Mouse (Mus musculus): Measurements from ENCODE around the gene Ttc6. TPM values are rescaled to one million over a fixed set of nuclear protein-coding genes. Genes with fewer than 3 reads are reported as not detected.

Ttc6 gene
- total RNA-seq, 2 experiments from 2014 or later = not detected

DNA sequence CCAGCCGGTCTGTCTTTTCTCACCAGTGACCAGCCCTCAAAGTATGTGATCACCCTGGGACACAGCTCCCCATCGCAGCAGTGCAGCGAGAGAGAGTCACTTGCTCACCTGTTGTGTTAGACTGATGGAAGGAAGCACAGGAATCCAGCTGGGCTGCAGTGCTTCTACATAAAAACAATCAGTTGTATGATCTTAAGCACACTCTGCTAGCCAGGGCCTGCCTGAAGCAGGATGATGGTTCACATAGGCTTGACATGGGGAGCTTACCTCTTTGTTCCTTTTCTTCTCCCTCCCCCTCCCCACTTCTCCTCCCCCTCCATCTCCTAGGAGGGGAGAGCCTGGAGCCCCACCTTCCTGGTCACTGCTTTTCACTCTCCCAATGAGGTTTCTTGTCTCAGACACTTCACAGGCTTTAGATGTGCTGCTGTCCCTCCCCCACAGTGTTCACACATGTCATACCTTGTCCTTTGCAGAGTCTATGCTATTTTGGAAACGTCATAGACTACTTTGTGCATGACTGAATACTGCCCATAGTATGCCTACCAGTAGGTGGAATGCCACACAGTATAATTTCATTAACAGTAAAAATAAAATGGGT is 60.2 kb downstream of the Ttc6 start:
- no peak for ATAC-seq (replicated peaks; ENCODE audit: low FRiP score, low TSS enrichment, poor library complexity, severe bottlenecking)

DNA sequence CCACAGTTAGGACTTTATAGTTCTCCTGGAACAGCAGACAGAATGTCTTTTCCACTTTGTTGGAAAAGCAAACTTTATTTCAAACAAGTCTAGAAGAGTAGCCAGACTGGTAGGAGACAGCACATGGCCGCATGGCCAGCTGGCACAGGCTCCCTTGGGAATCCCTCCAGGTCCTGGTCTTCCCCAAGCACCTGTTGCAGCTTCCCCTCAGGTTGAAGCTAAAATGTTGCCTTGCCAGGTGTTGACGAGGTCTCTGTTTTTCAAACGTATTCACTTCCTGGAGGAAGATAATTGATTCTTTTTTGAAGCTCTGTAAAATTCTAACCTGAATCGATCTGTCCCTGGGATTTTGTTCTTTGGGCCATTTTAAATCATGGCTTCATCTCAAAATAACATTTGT is 86.1 kb downstream of the Ttc6 start:
- no peak for ATAC-seq (replicated peaks; ENCODE audit: low FRiP score, low TSS enrichment, poor library complexity, severe bottlenecking)

DNA sequence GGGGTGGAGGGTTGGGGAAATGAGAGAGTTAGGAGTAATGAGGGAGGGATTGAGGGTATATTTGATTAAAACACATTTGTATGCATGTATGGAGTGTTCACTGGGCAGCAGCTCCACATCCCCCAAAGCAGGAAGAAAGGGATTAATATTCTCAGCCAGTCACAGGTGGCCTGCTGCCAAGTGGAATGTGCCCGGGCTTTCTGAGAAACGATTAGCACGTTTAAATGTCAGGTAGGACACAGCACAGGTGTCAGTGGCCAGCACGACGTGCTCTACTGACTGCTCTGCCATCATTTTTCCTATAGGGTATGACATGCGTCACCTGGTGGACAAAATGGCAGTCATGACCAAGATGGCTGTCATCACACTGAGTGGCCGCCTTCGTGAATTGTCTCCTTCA is 86.8 kb downstream of the Ttc6 start:
- ATAC-seq (replicated peaks; ENCODE audit: low FRiP score, low TSS enrichment, poor library complexity, severe bottlenecking) = no peak

DNA sequence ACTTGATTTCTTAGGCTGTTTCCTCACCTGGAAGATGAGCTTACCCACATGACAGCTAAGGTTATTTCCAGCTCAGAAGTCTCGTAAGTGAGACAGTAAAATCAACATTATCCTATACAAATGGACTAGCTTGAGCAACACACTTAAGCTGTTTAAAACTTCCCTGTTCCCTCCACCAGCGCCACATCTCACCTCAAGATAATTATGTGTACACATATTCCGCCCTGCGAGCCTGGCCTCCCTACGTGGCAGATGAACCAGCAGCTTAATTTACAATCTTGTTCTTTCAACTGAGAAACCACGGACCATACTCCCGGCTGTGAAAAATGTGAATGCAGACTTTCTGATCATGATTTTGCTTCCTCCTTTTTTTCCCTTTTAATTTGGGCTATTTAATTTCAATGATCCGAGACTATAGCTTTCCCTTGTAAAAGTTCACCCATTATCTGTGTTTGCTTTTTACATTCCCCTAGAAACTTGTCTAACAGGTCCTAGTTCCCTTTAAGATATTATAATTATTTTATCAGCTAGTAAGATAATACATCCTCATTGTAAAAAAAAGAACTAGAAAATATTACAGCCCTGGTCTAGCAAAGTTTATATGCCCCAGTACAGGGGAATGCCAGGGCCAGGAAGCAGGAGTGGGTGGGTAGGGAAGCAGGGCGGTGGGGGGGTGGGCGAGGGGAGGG is 99.2 kb downstream of the Ttc6 start:
- ATAC-seq (replicated peaks; ENCODE audit: low FRiP score, low TSS enrichment, poor library complexity, severe bottlenecking) = no peak

DNA sequence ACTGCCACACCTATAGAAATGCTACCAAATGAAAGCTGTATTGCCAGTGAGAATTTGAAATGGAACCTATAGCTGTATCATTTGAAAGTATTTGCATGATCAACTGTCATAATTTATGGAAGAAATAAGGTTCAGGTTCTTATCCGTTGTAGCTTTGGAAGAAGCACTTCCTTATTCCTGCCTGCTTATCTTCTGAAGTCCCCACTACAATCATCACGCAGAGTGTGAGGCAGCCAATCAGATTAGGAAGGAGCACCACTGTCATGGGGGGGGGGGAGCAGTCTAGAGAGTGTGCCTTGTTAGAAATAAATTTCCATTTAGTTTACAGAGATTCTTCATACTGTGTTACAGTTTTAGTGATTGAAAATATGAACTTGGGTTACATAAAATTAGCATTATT is 108.5 kb downstream of the Ttc6 start:
- no peak for ATAC-seq (replicated peaks; ENCODE audit: low FRiP score, low TSS enrichment, poor library complexity, severe bottlenecking)

DNA sequence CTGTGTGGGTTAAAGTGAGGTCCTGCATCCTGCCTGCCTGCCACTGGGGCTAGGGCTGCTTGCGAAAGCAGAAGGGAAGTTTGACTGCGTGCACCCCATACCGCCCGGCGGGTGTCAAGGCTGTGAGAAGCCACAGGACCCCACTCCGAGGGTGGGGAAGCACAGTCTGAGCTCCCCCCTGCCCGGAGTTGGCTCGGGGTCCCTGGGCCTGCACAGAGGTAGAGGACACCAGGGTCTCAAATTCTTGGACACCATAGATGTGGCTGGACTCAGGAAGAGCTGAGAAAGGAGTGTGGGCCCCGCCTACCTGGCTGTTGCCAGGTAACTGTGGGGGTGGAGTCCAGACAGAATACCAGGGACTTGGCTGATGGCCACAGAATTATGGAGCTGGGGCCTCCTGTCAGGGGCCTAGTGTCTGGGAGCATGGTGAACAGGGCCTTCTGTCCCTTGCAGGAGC is 121.1 kb downstream of the Ttc6 start:
- ATAC-seq (replicated peaks; ENCODE audit: low FRiP score, low TSS enrichment, poor library complexity, severe bottlenecking) = no peak

DNA sequence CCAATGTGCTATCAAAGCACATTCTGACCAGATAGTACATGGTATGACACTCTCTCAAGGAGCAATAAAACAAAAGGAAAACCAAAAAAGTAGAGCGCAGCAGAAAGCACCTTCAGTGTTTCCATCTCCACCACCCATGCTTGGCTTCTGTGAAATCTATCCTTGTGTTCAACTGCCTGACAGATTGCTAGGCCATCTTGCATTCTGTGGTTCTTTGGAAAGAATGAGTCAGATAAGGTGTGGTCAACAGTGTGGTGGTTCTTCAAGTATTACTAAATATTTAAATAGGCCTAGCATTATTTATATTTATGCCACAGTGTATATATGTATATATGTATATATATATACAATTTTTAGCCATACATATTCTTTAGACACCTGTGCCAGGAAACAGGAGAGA is 146.1 kb downstream of the Ttc6 start:
- ATAC-seq (replicated peaks; ENCODE audit: low FRiP score, low TSS enrichment, poor library complexity, severe bottlenecking) = no peak

DNA sequence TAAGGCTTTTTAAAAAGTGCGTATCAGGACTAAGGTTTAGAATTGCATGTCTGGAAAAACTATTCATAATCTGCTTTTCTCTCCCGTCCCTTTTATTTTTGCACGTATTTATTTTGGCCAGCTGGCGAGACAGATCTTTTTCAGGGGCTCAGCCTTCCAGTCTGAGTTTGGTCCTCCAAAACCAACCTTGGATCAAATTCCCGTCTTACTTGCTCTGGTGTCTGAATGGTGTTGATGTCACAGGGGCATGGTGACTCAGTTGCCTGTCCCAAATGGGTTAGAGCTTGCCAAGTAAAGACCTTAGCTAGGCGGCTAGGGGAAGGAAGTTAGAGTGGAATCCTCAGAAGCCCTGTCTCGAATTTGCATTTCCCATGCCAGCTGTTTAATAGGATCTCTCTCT is 200.8 kb downstream of the Ttc6 start:
- no peak for ATAC-seq (replicated peaks; ENCODE audit: low FRiP score, low TSS enrichment, poor library complexity, severe bottlenecking)

DNA sequence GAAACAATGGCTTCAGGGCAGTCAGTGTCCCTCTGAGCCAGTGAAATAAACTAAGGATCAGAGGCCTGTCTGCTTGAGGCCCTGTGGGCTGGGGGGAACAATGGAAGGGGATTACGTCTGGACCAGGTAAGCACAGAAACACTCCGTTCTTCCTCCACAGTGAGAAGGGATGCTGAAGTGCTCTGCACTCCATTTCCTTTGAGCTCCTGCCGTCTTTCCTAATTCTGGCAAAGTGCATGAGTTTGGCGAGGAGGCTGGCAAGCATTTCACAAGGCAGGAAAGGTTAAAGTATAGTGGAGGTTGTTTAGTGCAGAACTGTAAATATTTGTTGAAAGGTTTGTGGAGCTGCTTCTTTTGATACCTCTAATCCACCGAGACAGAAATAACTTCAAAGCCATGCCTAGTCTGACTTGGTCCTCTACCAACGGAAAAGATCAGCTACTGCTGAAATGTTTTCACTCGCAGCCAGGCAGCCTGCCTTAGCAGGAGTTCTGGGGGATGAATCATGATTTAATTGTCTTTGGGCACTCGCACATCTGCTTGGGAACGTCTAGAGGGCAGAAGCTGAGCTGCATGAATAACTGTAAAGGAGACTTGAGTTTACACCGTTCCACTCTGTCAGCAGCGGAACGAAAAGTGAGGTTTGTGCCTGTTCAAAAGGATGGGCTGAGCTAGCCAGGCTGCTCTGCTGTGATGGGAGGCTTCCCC is 212.5 kb downstream of the Ttc6 start:
- no peak for ATAC-seq (replicated peaks; ENCODE audit: low FRiP score, low TSS enrichment, poor library complexity, severe bottlenecking)

DNA sequence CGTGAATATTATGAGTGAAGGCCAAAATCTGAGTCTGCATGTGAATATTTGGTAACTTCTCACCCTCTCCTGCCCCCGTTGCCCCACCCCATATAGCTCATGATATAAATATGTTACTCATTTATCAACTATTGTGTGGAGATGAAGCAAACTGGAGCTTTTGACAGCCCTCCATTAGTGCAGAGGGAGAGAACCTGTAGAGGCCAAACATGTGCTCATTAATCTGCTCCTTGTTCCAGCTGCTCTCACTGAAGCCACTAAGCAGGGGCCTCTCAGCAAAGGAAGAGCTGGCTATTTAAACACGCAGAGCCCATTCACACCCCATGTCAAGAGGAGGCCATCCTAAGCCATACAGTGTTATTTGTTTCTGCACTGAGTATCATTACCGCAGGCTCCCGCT is 218.0 kb downstream of the Ttc6 start:
- no peak for ATAC-seq (replicated peaks; ENCODE audit: low FRiP score, low TSS enrichment, poor library complexity, severe bottlenecking)

DNA sequence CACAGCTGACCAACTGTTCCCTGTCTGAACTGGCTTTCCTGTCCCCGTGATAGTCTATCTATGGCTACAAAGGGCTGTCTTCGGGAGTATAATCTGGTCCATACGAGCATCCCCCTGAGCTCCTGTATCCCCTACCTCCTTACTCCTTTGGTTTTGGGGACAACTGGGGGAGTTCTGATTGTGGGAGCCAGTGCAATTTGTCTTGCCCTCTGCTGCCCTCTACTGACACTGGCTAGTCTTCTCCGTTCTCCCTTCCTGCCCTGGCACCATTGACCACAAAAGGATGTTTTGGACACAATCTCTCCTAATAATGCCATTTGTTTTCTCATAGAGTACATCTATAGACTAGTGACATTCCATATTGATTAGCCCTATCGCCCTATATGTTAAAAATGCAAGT is 223.6 kb downstream of the Ttc6 start:
- no peak for ATAC-seq (replicated peaks; ENCODE audit: low FRiP score, low TSS enrichment, poor library complexity, severe bottlenecking)

Other genes with a start within 250 kb of the Ttc6 start
- gene Foxa1, start 17.2 kb upstream of the Ttc6 start, total RNA-seq (2014; fragmentation: Nextera tagmentation) = not detected in 2 replicates
- not detected in 2 replicates for gene Foxa1, start 17.2 kb upstream of the Ttc6 start, total RNA-seq (2017)

All from megakaryocyte-erythroid progenitor cell, adult 5-6 weeks (primary cell).